Mouse (Mus musculus) forebrain, embryonic 11.5 days (tissue): Measurements from ENCODE around the gene Zfand3. TPM values are rescaled to one million over a fixed set of nuclear protein-coding genes. Genes with fewer than 3 reads are reported as not detected.

Source experiments
- ATAC-seq: fragments of 200-750 bp; cut with Nextera tagmentation; replicated peaks from 2 replicates; pipeline ENCODE4 v1.8.0; 2017; ENCODE audit warnings: moderate TSS enrichment; ENCODE audit not compliant: low FRiP score
- DNase-seq: peaks from one replicate; pipeline ENCODE4 v3.0.0-alpha.2; 2017; ENCODE audit warnings: low spot score
- H3K27ac ChIP-seq: fragments of 300-500 bp; sonication (generic); 2 replicates; pipeline ENCODE4 v1.5.1; 2014; ENCODE audit warnings: low read depth, low read length
- H3K27me3 ChIP-seq: fragments of 300-500 bp; sonication (generic); 2 replicates; pipeline ENCODE4 v1.6.1; 2014; ENCODE audit warnings: mild to moderate bottlenecking, low read length, mixed read lengths; ENCODE audit not compliant: control insufficient read depth, insufficient read depth
- H3K36me3 ChIP-seq: fragments of 300-500 bp; sonication (generic); 2 replicates; pipeline ENCODE4 v1.6.1; 2014; ENCODE audit warnings: mild to moderate bottlenecking, low read length, moderate library complexity, mixed read lengths; ENCODE audit not compliant: control insufficient read depth, insufficient read depth
- H3K4me1 ChIP-seq: fragments of 300-500 bp; sonication (generic); replicated peaks from 2 replicates; pipeline ENCODE4 v1.6.1; 2014; ENCODE audit warnings: low read length, mixed read lengths; ENCODE audit not compliant: control insufficient read depth, insufficient read depth
- H3K4me2 ChIP-seq: fragments of 300-500 bp; sonication (generic); 2 replicates; pipeline ENCODE4 v1.6.1; 2014; ENCODE audit warnings: low read depth, mild to moderate bottlenecking, low read length, moderate library complexity, mixed read lengths; ENCODE audit not compliant: severe bottlenecking
- H3K4me3 ChIP-seq: fragments of 300-500 bp; sonication (generic); 2 replicates; pipeline ENCODE4 v1.5.1; 2014; ENCODE audit warnings: low read depth, low read length
- H3K9ac ChIP-seq: fragments of 300-500 bp; sonication (generic); 2 replicates; pipeline ENCODE4 v1.6.1; 2014; ENCODE audit warnings: low read length
- H3K9me3 ChIP-seq: fragments of 300-500 bp; sonication (generic); 2 replicates; pipeline ENCODE4 v1.6.1; 2016; ENCODE audit warnings: low read length, mixed read lengths; ENCODE audit not compliant: control insufficient read depth
- WGBS: fragments of 180-500 bp; shearing (Covaris S2); extraction: QIAGEN DNeasy Blood & Tissue Kit; methylation state at CpG from one replicate; pipeline ENCODE4 v1.1.7; 2014; 5-methylcytosine and 5-hydroxymethylcytosine counted together
- polyA plus RNA-seq: library from polyadenylated mRNA; unstranded; fragments of >200 nt; fragmentation: Nextera tagmentation; extraction: Ambion mirVana; gene quantifications from 2 replicates; pipeline ENCODE4 v1.2.1, GENCODE M21; 2014

The Zfand3 gene
- polyA plus RNA-seq, 1 experiment from 2014 or later = 55.8 TPM

DNA sequence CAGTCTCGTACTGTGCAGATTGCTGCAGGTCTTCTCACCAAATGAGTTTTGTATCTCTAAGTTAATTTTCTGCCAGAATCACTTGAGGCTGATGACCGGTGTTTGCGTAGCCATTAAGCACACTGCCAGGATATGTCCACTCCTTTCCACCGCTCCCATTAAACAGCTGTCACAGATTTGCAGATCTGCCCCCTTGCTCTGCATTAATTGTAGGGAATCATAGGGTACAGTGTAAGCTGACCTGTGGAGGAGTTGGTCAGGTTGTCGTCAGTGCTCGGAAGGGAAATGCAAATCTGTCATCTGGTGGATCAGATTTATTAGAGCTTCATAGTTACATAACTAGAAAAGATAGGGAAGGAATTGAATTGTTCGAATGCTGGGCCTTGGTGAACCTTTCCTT, 106.1 kb downstream of the Zfand3 start:
- Histone ChIP-seq H3K36me3 (no peaks in the 10 kb centered on the region), H3K27me3 (no peaks in the 10 kb centered on the region), H3K9me3 (no peaks in the 10 kb centered on the region), H3K4me3 (no peak overlapping the region), H3K27ac (no peak overlapping the region), H3K9ac (no peak overlapping the region), H3K4me1 (no peaks in the 10 kb centered on the region), H3K4me2 (no peak overlapping the region)
- no peak for ATAC-seq
- DNase-seq = no peak
- 82% methylated on average over 7 of the region's 7 CpGs for WGBS

GRCm38 (mm10) chr17:30111556-30111955, 107.0 kb downstream of the Zfand3 start:
- H3K4me2 ChIP-seq = no peak overlapping the region
- H3K9ac ChIP-seq = no peak overlapping the region
- 84% methylated on average over 5 of the region's 5 CpGs for WGBS
- no peak for DNase-seq
- H3K27ac ChIP-seq = no peak overlapping the region
- H3K4me3 ChIP-seq = no peak overlapping the region
- H3K36me3 ChIP-seq = no peaks in the 10 kb centered on the region
- no peaks in the 10 kb centered on the region for H3K9me3 ChIP-seq
- H3K27me3 ChIP-seq = no peaks in the 10 kb centered on the region
- no peak for ATAC-seq
- no peaks in the 10 kb centered on the region for H3K4me1 ChIP-seq

DNA sequence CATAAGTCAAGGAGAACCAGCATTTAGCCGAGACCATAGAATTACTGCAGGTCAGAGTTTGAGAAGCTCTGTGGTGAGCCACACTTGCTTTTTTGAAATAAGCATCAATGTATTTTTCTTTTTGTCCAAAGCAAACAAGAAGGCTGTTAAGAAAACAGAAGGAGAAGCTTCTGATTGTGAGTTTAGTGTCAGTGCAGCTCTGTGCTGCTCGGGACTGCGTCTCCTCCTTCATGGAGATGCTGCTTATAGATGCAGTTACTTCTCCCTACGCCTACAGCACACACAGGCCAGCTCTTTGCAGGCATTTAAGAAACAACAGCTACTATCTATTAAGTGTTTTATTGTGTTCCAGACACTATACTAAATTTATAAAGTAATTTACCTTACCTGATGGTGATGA, 107.5 kb downstream of the Zfand3 start:
- no peaks in the 10 kb centered on the region for H3K4me1 ChIP-seq
- H3K27ac ChIP-seq = no peak overlapping the region
- no peak overlapping the region for H3K4me2 ChIP-seq
- no peaks in the 10 kb centered on the region for H3K36me3 ChIP-seq
- no peaks in the 10 kb centered on the region for H3K9me3 ChIP-seq
- H3K27me3 ChIP-seq = no peaks in the 10 kb centered on the region
- ATAC-seq (no peak), DNase-seq (no peak)
- no peak overlapping the region for H3K4me3 ChIP-seq
- WGBS = 87% methylated on average over 4 of the region's 4 CpGs
- H3K9ac ChIP-seq = no peak overlapping the region

GRCm38 (mm10) chr17:30112555-30113305, 108.2 kb downstream of the Zfand3 start:
- Histone ChIP-seq H3K4me3 (no peak overlapping the region), H3K9ac (no peak overlapping the region), H3K4me1 (no peaks in the 10 kb centered on the region), H3K27me3 (no peaks in the 10 kb centered on the region), H3K27ac (no peak overlapping the region), H3K9me3 (no peaks in the 10 kb centered on the region), H3K36me3 (no peaks in the 10 kb centered on the region), H3K4me2 (no peak overlapping the region)
- ATAC-seq (no peak), DNase-seq (no peak)
- WGBS = 87% methylated on average over 7 of the region's 7 CpGs

DNA sequence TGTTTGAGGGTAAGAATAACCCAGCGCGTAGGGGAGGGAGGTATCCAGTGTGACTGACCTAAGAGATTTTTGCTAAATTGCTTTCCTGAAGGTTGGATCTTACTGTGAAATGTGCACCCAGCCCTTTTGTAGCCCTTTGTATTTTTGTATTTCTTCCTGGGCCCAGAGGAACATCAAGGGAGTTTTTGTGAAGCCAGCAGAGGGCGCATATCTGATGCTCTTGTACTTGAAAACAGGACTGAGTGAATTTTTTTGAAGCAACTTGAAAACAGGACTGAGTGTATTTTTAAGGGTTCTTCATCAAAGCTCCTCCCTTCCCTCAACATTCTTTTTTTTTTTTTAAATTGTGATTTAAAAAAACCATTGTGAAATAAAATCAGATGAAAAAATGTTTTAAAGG, 110.2 kb downstream of the Zfand3 start:
- DNase-seq (no peak), ATAC-seq (no peak)
- Histone ChIP-seq H3K9me3 (no peaks in the 10 kb centered on the region), H3K36me3 (no peaks in the 10 kb centered on the region), H3K4me2 (no peak overlapping the region), H3K27ac (no peak overlapping the region), H3K9ac (no peak overlapping the region), H3K27me3 (no peaks in the 10 kb centered on the region), H3K4me3 (no peak overlapping the region), H3K4me1 (no peaks in the 10 kb centered on the region)
- WGBS = 79% methylated on average over 3 of the region's 3 CpGs

GRCm38 (mm10) chr17:30116226-30116625, 111.7 kb downstream of the Zfand3 start:
- no peak overlapping the region for H3K27ac ChIP-seq

DNA sequence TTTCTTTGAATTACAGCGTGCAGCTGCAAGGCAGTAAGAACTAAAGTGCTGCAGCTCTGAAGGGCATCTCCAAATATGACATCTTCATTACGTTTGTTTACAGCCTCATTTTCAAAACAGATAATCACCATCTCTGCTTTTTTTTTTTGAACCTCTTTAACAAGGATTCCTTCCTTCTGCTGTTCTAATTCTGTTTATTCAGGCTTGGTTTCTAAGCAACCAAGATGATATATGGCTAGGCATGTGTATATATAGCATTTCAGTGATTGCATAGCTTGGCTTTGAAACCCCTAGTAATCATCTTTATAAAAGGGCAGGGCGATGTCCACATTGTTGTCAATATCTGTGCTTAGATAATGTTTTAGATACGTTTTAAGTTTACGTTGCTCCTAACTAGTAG, 113.5 kb downstream of the Zfand3 start:
- Histone ChIP-seq H3K4me3 (no peak overlapping the region), H3K4me2 (no peak overlapping the region), H3K36me3 (no peaks in the 10 kb centered on the region), H3K9me3 (no peaks in the 10 kb centered on the region), H3K27me3 (no peaks in the 10 kb centered on the region), H3K9ac (no peak overlapping the region), H3K4me1 (no peaks in the 10 kb centered on the region), H3K27ac (no peak overlapping the region)
- 91% methylated on average over 5 of the region's 5 CpGs for WGBS
- no peak for ATAC-seq
- DNase-seq = no peak

More at GRCm38 (mm10) chr17:30116226-30116625, 111.7 kb downstream of the Zfand3 start:
- no peaks in the 10 kb centered on the region for H3K4me1 ChIP-seq
- H3K9me3 ChIP-seq = no peaks in the 10 kb centered on the region
- no peaks in the 10 kb centered on the region for H3K36me3 ChIP-seq
- H3K4me2 ChIP-seq = no peak overlapping the region
- 78% methylated on average over 5 of the region's 5 CpGs for WGBS
- ATAC-seq (no peak), DNase-seq (no peak)
- no peaks in the 10 kb centered on the region for H3K27me3 ChIP-seq
- no peak overlapping the region for H3K9ac ChIP-seq
- no peak overlapping the region for H3K4me3 ChIP-seq

- H3K4me2 ChIP-seq = no peak overlapping the region
- no peak overlapping the region for H3K4me3 ChIP-seq
- no peak overlapping the region for H3K27ac ChIP-seq
- no peaks in the 10 kb centered on the region for H3K4me1 ChIP-seq
- no peaks in the 10 kb centered on the region for H3K27me3 ChIP-seq
- H3K36me3 ChIP-seq = no peaks in the 10 kb centered on the region
- ATAC-seq = no peak
- 95% methylated on average over 3 of the region's 3 CpGs for WGBS
- no peak overlapping the region for H3K9ac ChIP-seq
- no peak for DNase-seq
- no peaks in the 10 kb centered on the region for H3K9me3 ChIP-seq
Observed at GRCm38 (mm10) chr17:30122278-30122677, 117.7 kb downstream of the Zfand3 start.

DNA sequence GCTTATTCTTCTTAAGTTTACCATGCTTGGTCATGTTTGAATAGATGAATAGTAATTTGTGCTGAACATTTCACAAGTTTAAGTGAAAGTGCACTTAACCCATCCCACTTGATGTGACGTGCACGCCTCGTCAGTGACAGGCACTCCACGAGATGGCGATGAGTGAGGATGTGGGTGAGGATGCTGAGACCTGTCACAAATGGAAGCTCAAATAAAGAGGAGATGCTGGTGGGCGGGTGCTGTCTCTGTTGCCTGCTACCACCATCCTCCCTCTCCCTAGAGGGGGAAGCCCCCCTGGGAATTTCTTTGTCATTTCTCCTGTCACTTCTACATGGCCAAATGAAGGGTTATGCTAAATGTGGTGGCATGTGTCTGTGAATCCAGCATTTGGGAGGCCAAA, 123.9 kb downstream of the Zfand3 start:
- Histone ChIP-seq H3K4me2 (no peak overlapping the region), H3K27me3 (no peaks in the 10 kb centered on the region), H3K9me3 (no peaks in the 10 kb centered on the region), H3K36me3 (no peaks in the 10 kb centered on the region), H3K9ac (no peak overlapping the region), H3K27ac (no peak overlapping the region), H3K4me3 (no peak overlapping the region), H3K4me1 (0 out of 2 replicates have a peak, but pooled peaks cover 3% of the 10 kb centered on the region)
- DNase-seq (no peak), ATAC-seq (no peak)
- 71% methylated on average over 6 of the region's 6 CpGs for WGBS
